Mouse (Mus musculus): ENCODE data around the gene Carmil1. TPM values are rescaled to one million over a fixed set of nuclear protein-coding genes. Genes with fewer than 3 reads are reported as not detected.

The Carmil1 gene
- total and polyA plus RNA-seq, 3 experiments, result 0.15 to 1.2 TPM; not detected in 1

GRCm38 (mm10) chr13:24051496-24051895 is 229.1 kb downstream of the Carmil1 start:
- H3K27me3 ChIP-seq (ENCODE audit: control insufficient read depth in 1 of 2, insufficient read depth in 2 of 2, low read length in 2 of 2), result no peaks in the 10 kb centered on the region
- H3K9ac ChIP-seq (ENCODE audit: control insufficient read depth, low read depth, low read length, poor library complexity, severe bottlenecking), result no peak overlapping the region
- TF ChIP-seq CHD2 (IDR thresholded peaks at IDR 0.05; ENCODE audit: low read length), result no peak
- TF ChIP-seq MAX (IDR thresholded peaks at IDR 0.05; ENCODE audit: low read length), result no peak
- TF ChIP-seq BHLHE40 (IDR thresholded peaks at IDR 0.05; ENCODE audit: borderline replicate concordance, low read depth, low read length), result no peak
- no peak for TF ChIP-seq GABPA (IDR thresholded peaks at IDR 0.05; ENCODE audit: low read depth, low read length)
- no peak for TF ChIP-seq MAFK (IDR thresholded peaks at IDR 0.05; ENCODE audit: borderline replicate concordance, low read depth, low read length)
- no peak for TF ChIP-seq MEF2A (IDR thresholded peaks at IDR 0.05; ENCODE audit: extremely low read depth, insufficient replicate concordance, low read depth, low read length, poor library complexity, severe bottlenecking)
- TF ChIP-seq ZMIZ1 (IDR thresholded peaks at IDR 0.05; ENCODE audit: low read depth, low read length), result no peak
- no peak for TF ChIP-seq ETS1 (IDR thresholded peaks at IDR 0.05; ENCODE audit: low read depth, low read length)
- no peak for TF ChIP-seq SIN3A (IDR thresholded peaks at IDR 0.05; ENCODE audit: low read length)
- TF ChIP-seq EP300 (IDR thresholded peaks at IDR 0.05; ENCODE audit: low read depth in 1 of 2, low read length in 2 of 2), result no peak
- no peak for TF ChIP-seq CHD1 (IDR thresholded peaks at IDR 0.05; ENCODE audit: low read depth, low read length)
- no peak for TF ChIP-seq NELFE (IDR thresholded peaks at IDR 0.05; ENCODE audit: low read depth, low read length)
- no peak for TF ChIP-seq NRF1 (IDR thresholded peaks at IDR 0.05; ENCODE audit: insufficient read depth, low read depth, low read length, poor library complexity, severe bottlenecking)
- no peak for TF ChIP-seq GATA1 (IDR thresholded peaks at IDR 0.05; ENCODE audit: low read depth, low read length)

GRCm38 (mm10) chr13:24050330-24050729 is 230.3 kb downstream of the Carmil1 start:
- TF ChIP-seq SMC3 (IDR thresholded peaks at IDR 0.05; ENCODE audit: low read depth, low read length) (no peak), ETS1 (IDR thresholded peaks at IDR 0.05; ENCODE audit: low read depth, low read length) (no peak), TCF12 (IDR thresholded peaks at IDR 0.05; ENCODE audit: low read depth, low read length) (no peak), USF1 (IDR thresholded peaks at IDR 0.05; ENCODE audit: low read depth, low read length) (no peak), POLR2AphosphoS2 (IDR thresholded peaks at IDR 0.05; ENCODE audit: low read length) (no peak), USF2 (IDR thresholded peaks at IDR 0.05; ENCODE audit: borderline replicate concordance in 1 of 2, insufficient read depth in 1 of 2, low read depth in 1 of 2, low read length in 2 of 2) (no peak), ZKSCAN1 (IDR thresholded peaks at IDR 0.05; ENCODE audit: low read depth, low read length) (no peak), POLR2AphosphoS5 (IDR thresholded peaks at IDR 0.05; ENCODE audit: borderline replicate concordance, low read depth, low read length) (no peak), UBTF (IDR thresholded peaks at IDR 0.05; ENCODE audit: borderline replicate concordance, insufficient read depth, low read depth, low read length) (no peak), TBP (IDR thresholded peaks at IDR 0.05; ENCODE audit: low read depth, low read length) (no peak), CHD1 (IDR thresholded peaks at IDR 0.05; ENCODE audit: low read depth, low read length) (no peak)
- H3K79me2 ChIP-seq (ENCODE audit: control insufficient read depth, insufficient read depth, low read length, poor library complexity), result no peaks in the 10 kb centered on the region
- no peak for DNase-seq (ENCODE audit: low read depth, low spot score)

More at GRCm38 (mm10) chr13:24051496-24051895, 229.1 kb downstream of the Carmil1 start:
- Histone ChIP-seq H3K4me1 (ENCODE audit: control insufficient read depth in 1 of 2, insufficient read depth in 2 of 2, low read length in 2 of 2) (no peaks in the 10 kb centered on the region), H3K9me3 (replicated peaks; ENCODE audit: insufficient read depth, low read length) (no peaks in the 10 kb centered on the region), H3K27ac (ENCODE audit: control insufficient read depth, low read depth, low read length) (no peak overlapping the region), H3K4me3 (ENCODE audit: control insufficient read depth in 1 of 2, insufficient read depth in 1 of 2, low read depth in 2 of 2, low read length in 2 of 2) (no peak overlapping the region), H3K79me2 (ENCODE audit: control insufficient read depth, insufficient read depth, low read length, poor library complexity) (no peaks in the 10 kb centered on the region), H3K36me3 (ENCODE audit: control insufficient read depth in 1 of 2, insufficient read depth in 2 of 2, low read length in 2 of 2) (no peaks in the 10 kb centered on the region)
- no peak for DNase-seq (ENCODE audit: low read depth, low spot score)

More at GRCm38 (mm10) chr13:24050330-24050729, 230.3 kb downstream of the Carmil1 start:
- Histone ChIP-seq H3K9me3 (replicated peaks; ENCODE audit: insufficient read depth, low read length) (no peaks in the 10 kb centered on the region), H3K27ac (ENCODE audit: control insufficient read depth, low read depth, low read length) (no peak overlapping the region), H3K9ac (ENCODE audit: control insufficient read depth, low read depth, low read length, poor library complexity, severe bottlenecking) (no peak overlapping the region), H3K36me3 (ENCODE audit: control insufficient read depth in 1 of 2, insufficient read depth in 2 of 2, low read length in 2 of 2) (no peaks in the 10 kb centered on the region), H3K4me3 (ENCODE audit: control insufficient read depth in 1 of 2, insufficient read depth in 1 of 2, low read depth in 2 of 2, low read length in 2 of 2) (no peak overlapping the region), H3K4me1 (ENCODE audit: control insufficient read depth in 1 of 2, insufficient read depth in 2 of 2, low read length in 2 of 2) (no peaks in the 10 kb centered on the region), H3K27me3 (ENCODE audit: control insufficient read depth in 1 of 2, insufficient read depth in 2 of 2, low read length in 2 of 2) (0 out of 4 replicates have a peak, but pooled peaks cover 0 to under 1% of the 10 kb centered on the region in 2 experiments)

Measured in MEL (cell line).